Mouse (Mus musculus): Measurements from ENCODE around the gene Itgal.

Itgal gene

DNA sequence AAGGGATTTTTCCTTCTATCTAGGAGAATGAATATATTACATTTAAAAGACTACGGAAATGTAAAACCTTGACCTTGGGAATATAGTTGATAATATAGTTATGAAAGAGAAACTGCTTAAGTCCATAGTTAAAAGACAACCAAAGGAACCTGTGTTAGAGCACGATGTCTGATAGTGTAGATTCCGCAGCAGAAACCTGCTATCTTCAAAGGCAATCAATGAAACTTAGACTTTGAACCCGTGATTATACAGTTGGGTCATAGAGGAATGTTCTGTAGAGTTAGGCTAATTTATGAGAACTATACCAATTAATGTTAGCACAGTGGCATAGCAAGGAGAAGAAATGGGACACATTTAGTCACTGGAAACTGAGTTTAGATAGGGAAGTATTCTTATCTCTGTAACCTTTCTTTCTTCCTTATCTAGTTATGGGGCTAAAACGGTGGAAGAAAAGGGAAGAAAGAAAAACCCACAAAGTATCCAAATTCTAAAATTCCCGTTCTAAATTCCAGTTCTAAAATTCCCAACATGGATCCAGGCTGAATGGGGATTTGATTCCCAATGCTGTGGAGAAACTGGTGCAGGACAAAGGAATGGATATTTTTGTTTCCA, 82.4 kb downstream of the Itgal start:
- no peak for DNase-seq (ENCODE audit: low spot score in 2 of 2)
